Mouse (Mus musculus) lung, embryonic 16.5 days (tissue): ENCODE results near the gene Nt5dc3. TPM values are rescaled to one million over a fixed set of nuclear protein-coding genes. Genes with fewer than 3 reads are reported as not detected.
A peak's percentile ranks its signal among the peaks of the same experiment; 100 is the strongest.

Experiments
- ATAC-seq: fragments of 200-750 bp; cut with Nextera tagmentation; 2 replicates; pipeline ENCODE4 v1.8.0; 2017; ENCODE audit warnings: low read depth, mild to moderate bottlenecking, moderate library complexity
- H3K27ac ChIP-seq: fragments of 300-500 bp; sonication (generic); 2 replicates; pipeline ENCODE4 v1.5.1; 2014; ENCODE audit warnings: mild to moderate bottlenecking, control low read depth, low read length
- H3K27me3 ChIP-seq: fragments of 300-500 bp; sonication (generic); 2 replicates; pipeline ENCODE4 v1.6.1; 2014; ENCODE audit warnings: low read depth, low read length, mixed read lengths; ENCODE audit not compliant: control insufficient read depth, insufficient read depth
- H3K36me3 ChIP-seq: fragments of 300-500 bp; sonication (generic); 2 replicates; pipeline ENCODE4 v1.6.1; 2014; ENCODE audit warnings: low read length; ENCODE audit not compliant: control insufficient read depth, insufficient read depth
- H3K4me1 ChIP-seq: fragments of 300-500 bp; sonication (generic); replicated peaks from 2 replicates; pipeline ENCODE4 v1.6.1; 2014; ENCODE audit warnings: low read length, mixed read lengths; ENCODE audit not compliant: control insufficient read depth, insufficient read depth
- H3K4me2 ChIP-seq: fragments of 300-500 bp; sonication (generic); 2 replicates; pipeline ENCODE4 v1.6.1; 2014; ENCODE audit warnings: low read depth, low read length, control low read depth
- H3K4me3 ChIP-seq: fragments of 300-500 bp; sonication (generic); 2 replicates; pipeline ENCODE4 v1.5.1; 2014; ENCODE audit warnings: mild to moderate bottlenecking, low read length, control low read depth
- H3K9ac ChIP-seq: fragments of 300-500 bp; sonication (generic); 2 replicates; pipeline ENCODE4 v1.6.1; 2014; ENCODE audit warnings: low read length, control low read depth
- H3K9me3 ChIP-seq: fragments of 300-500 bp; sonication (generic); 2 replicates; pipeline ENCODE4 v1.6.1; 2016; ENCODE audit warnings: low read length; ENCODE audit not compliant: control insufficient read depth
- WGBS: fragments of 180-500 bp; shearing (Covaris S2); extraction: QIAGEN DNeasy Blood & Tissue Kit; methylation state at CpG from one replicate; pipeline ENCODE4 v1.1.7; 2014; 5-methylcytosine and 5-hydroxymethylcytosine counted together
- polyA plus RNA-seq: library from polyadenylated mRNA; unstranded; fragments of >200 nt; fragmentation: Nextera tagmentation; extraction: Ambion mirVana; gene quantifications from 2 replicates; pipeline ENCODE4 v1.2.1, GENCODE M21; 2015

Nt5dc3 gene
- polyA plus RNA-seq, 1 experiment from 2014 or later: 1.7 TPM

DNA sequence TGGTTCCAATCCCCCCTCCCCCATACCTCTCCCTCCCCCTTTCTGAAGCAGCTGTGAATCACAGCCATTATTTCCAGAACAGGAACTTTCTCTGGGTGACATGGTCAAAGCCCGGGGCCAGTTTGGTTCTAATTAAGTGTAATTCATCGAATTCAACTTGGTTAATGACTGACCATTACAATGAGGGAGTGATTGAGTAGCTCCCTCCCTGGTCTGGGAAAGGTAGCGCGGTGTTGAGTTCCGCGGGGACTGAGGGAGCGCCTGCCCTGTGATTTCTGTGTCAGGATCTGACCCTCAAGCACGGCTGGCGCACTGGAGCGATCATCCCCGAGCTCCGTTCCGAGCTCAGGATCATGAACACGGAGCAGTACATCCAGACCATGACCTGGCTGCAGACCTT lies 46.1 kb downstream of the Nt5dc3 start:
- no peaks in the 10 kb centered on the region; the same call in 1 of the 2 replicates for H3K9me3 ChIP-seq
- ATAC-seq: no peak
- H3K9ac ChIP-seq: no peak overlapping the region
- H3K36me3 ChIP-seq: peaks cover 5% of the 10 kb centered on the region; the same call in 1 of the 2 replicates
- H3K27me3 ChIP-seq: no peaks in the 10 kb centered on the region
- peaks cover under 1% of the 10 kb centered on the region; the same call in 1 of the 2 replicates for H3K4me1 ChIP-seq
- no peak overlapping the region for H3K4me2 ChIP-seq
- peak overlapping the region; percentile 92 for H3K27ac ChIP-seq
- H3K4me3 ChIP-seq: no peak overlapping the region
- WGBS: 88% methylated on average over 14 of the region's 14 CpGs

DNA sequence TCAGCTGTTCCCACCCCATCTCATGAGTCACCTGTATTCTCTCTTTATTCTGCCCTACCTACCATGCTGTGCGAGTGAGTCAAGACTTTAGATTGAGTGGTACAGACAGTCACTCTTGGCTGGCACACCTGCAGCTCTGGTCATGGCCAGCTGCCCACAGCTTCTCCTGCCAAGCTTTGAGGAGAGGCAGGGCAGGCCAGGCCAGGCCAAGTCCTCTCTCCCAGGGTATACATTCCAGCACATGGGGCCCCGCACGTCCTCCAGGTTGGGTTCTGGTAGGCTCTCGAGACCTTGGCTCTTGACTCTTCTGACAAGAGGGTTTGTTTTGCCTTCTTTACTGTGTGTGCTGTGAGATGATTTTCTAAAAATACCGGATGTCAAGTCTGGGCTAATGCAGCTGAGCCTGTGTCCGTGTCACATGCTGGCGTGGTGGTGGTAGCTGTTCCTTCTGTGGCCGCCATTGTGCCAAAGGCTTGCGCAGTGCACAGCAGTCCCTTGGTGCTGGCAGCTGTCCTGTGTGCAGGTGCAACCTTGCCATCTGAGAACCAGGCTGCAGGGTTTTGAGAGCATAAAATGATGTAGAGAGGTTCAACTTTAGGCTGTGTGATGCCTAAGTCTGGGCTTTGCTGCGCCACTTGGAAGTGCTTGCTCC lies 47.2 kb downstream of the Nt5dc3 start:
- peak; percentile 96 for ATAC-seq
- H3K9ac ChIP-seq: no peak overlapping the region
- no peak overlapping the region for H3K4me3 ChIP-seq
- no peaks in the 10 kb centered on the region for H3K4me1 ChIP-seq
- H3K27ac ChIP-seq: peak overlapping the region; percentile 92
- H3K27me3 ChIP-seq: no peaks in the 10 kb centered on the region
- H3K4me2 ChIP-seq: no peak overlapping the region
- H3K36me3 ChIP-seq: peaks cover 2% of the 10 kb centered on the region; the same call in 1 of the 2 replicates
- 59% methylated on average over 10 of the region's 10 CpGs for WGBS
- no peaks in the 10 kb centered on the region; the same call in 1 of the 2 replicates for H3K9me3 ChIP-seq

GRCm38 (mm10) chr10:86826929-86827328 lies 48.1 kb downstream of the Nt5dc3 start:
- 61% methylated on average over 3 of the region's 3 CpGs for WGBS
- H3K36me3 ChIP-seq: no peaks in the 10 kb centered on the region; the same call in 1 of the 2 replicates
- no peaks in the 10 kb centered on the region for H3K27me3 ChIP-seq
- peak overlapping the region; percentile 40 for H3K27ac ChIP-seq
- H3K4me1 ChIP-seq: no peaks in the 10 kb centered on the region
- no peak overlapping the region for H3K4me3 ChIP-seq
- ATAC-seq: no peak
- H3K9me3 ChIP-seq: no peaks in the 10 kb centered on the region; the same call in 1 of the 2 replicates
- H3K9ac ChIP-seq: no peak overlapping the region
- H3K4me2 ChIP-seq: no peak overlapping the region

- H3K27me3 ChIP-seq: no peaks in the 10 kb centered on the region
- H3K4me1 ChIP-seq: no peaks in the 10 kb centered on the region
- H3K36me3 ChIP-seq: no peaks in the 10 kb centered on the region; the same call in 1 of the 2 replicates
- no peak overlapping the region for H3K4me3 ChIP-seq
- H3K27ac ChIP-seq: no peak overlapping the region
- H3K4me2 ChIP-seq: no peak overlapping the region
- no peak overlapping the region for H3K9ac ChIP-seq
- H3K9me3 ChIP-seq: no peaks in the 10 kb centered on the region; the same call in 1 of the 2 replicates
- ATAC-seq: no peak
- 79% methylated on average over 15 of the region's 15 CpGs for WGBS
Measured at GRCm38 (mm10) chr10:86828221-86829135, 49.7 kb downstream of the Nt5dc3 start.

DNA sequence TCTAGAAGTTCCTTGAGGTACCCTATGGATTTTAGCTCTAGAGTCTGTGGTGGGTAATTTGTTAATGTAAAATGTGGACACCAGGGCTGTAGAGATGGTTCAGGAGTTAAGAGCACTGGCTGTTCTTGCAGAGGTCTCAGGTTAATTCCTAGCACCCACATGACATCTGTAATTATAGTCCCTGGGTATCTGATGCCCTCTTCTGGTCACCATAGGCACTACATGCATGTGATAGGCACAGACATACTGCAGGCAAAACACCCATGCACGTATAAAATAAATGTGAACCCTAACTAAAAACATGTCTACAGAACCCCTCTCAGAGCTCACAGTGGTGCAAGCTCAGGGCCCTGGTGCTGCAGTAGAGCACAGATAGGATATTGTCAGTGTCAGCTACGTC lies 50.7 kb downstream of the Nt5dc3 start:
- Histone ChIP-seq H3K27ac (no peak overlapping the region), H3K9me3 (no peaks in the 10 kb centered on the region; the same call in 1 of the 2 replicates), H3K4me2 (no peak overlapping the region), H3K9ac (no peak overlapping the region), H3K27me3 (no peaks in the 10 kb centered on the region), H3K4me3 (no peak overlapping the region), H3K4me1 (no peaks in the 10 kb centered on the region), H3K36me3 (peaks cover 2% of the 10 kb centered on the region; the same call in 1 of the 2 replicates)
- no peak for ATAC-seq
- 80% methylated on average over 2 of the region's 2 CpGs for WGBS

- peak overlapping the region; percentile 72 for H3K27ac ChIP-seq
- WGBS: 60% methylated on average over 4 of the region's 4 CpGs
- peaks cover 5% of the 10 kb centered on the region; the same call in 1 of the 2 replicates for H3K4me1 ChIP-seq
- 0 out of 2 replicates have a peak, but pooled peaks cover 2% of the 10 kb centered on the region for H3K36me3 ChIP-seq
- ATAC-seq: peak; percentile 79
- H3K9ac ChIP-seq: no peak overlapping the region
- no peaks in the 10 kb centered on the region for H3K27me3 ChIP-seq
- no peak overlapping the region for H3K4me3 ChIP-seq
- H3K4me2 ChIP-seq: no peak overlapping the region
- no peaks in the 10 kb centered on the region for H3K9me3 ChIP-seq
Measured at GRCm38 (mm10) chr10:86836784-86837183, 58.0 kb downstream of the Nt5dc3 start.

DNA sequence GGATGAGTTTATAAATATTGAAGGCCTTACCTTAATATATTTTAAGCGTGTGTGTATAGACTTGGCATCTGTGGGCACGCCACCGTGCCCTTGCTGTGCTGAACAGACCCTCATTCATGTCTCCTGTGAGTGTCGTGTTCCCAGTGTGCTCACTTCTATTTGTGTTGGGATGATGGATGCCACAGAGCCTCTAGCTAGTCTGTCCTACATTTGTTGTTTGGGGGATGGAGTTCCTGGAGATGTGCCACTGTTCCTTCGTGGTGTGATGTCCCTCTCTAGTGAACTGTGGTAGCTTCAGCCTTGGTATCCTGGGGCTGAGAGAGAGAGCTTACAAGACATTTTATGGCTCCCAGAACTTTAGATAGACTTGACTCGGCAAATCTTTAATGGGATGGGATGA lies 60.0 kb downstream of the Nt5dc3 start:
- H3K9me3 ChIP-seq: no peaks in the 10 kb centered on the region
- H3K4me1 ChIP-seq: peaks cover 5% of the 10 kb centered on the region; the same call in 1 of the 2 replicates
- H3K27me3 ChIP-seq: no peaks in the 10 kb centered on the region
- H3K36me3 ChIP-seq: 0 out of 2 replicates have a peak, but pooled peaks cover 2% of the 10 kb centered on the region
- no peak overlapping the region for H3K9ac ChIP-seq
- H3K4me2 ChIP-seq: no peak overlapping the region
- no peak overlapping the region for H3K4me3 ChIP-seq
- H3K27ac ChIP-seq: no peak overlapping the region
- ATAC-seq: no peak
- WGBS: 77% methylated on average over 6 of the region's 6 CpGs

DNA sequence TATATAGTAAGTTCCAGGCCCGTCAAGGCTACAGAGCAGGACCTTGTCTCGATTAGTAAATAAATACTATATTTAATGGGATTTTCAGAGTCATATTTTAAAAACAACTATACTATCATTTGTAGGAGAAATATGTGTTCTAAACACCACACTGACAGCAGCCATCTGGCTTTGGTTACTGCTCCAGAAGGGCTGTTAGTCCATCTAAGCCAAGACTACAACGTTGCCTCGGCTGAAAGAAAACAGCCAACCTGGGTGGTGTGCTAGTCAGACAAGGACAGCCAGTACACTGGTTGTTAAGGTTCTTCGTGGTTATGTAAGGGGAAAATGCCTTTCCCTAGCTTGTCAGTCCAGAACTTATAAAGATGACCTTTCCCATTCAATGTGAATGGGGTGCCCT lies 63.9 kb downstream of the Nt5dc3 start:
- no peak for ATAC-seq
- Histone ChIP-seq H3K27me3 (no peaks in the 10 kb centered on the region), H3K4me2 (no peak overlapping the region), H3K36me3 (no peaks in the 10 kb centered on the region), H3K4me3 (no peak overlapping the region), H3K4me1 (no peaks in the 10 kb centered on the region), H3K9ac (no peak overlapping the region), H3K27ac (no peak overlapping the region), H3K9me3 (no peaks in the 10 kb centered on the region)
- WGBS: 60% methylated on average over 5 of the region's 5 CpGs

GRCm38 (mm10) chr10:86846926-86847467 lies 68.2 kb downstream of the Nt5dc3 start:
- H3K36me3 ChIP-seq: no peaks in the 10 kb centered on the region
- 50% methylated on average over 9 of the region's 9 CpGs for WGBS
- no peaks in the 10 kb centered on the region for H3K27me3 ChIP-seq
- no peak overlapping the region for H3K4me2 ChIP-seq
- no peaks in the 10 kb centered on the region for H3K9me3 ChIP-seq
- no peak overlapping the region for H3K27ac ChIP-seq
- H3K4me3 ChIP-seq: no peak overlapping the region
- ATAC-seq: no peak
- no peak overlapping the region for H3K9ac ChIP-seq
- H3K4me1 ChIP-seq: no peaks in the 10 kb centered on the region
